Mouse (Mus musculus) cerebellum, adult 2 months (tissue): ENCODE measurements around the gene H2-Oa. TPM values are rescaled to one million over a fixed set of nuclear protein-coding genes. Genes with fewer than 3 reads are reported as not detected.
A peak's percentile ranks its signal among the peaks of the same experiment; 100 is the strongest.

ENCODE experiments used
- DNase-seq, 2 experiments: peaks; one replicate each; pipeline ENCODE4 v3.0.0; 2021
- H3K27ac ChIP-seq: fragments of 200-500 bp; 2 replicates; pipeline ENCODE4 v1.5.1; 2012; ENCODE audit warnings: low read length, control low read depth, inconsistent platforms; ENCODE audit not compliant: insufficient read depth
- H3K27me3 ChIP-seq: fragments of 200-500 bp; 2 replicates; pipeline ENCODE4 v1.6.1; 2012; ENCODE audit warnings: inconsistent platforms, mild to moderate bottlenecking, low read length, moderate library complexity; ENCODE audit not compliant: control insufficient read depth, insufficient read depth
- H3K4me1 ChIP-seq: fragments of 200-500 bp; 2 replicates; pipeline ENCODE4 v1.6.1; 2011; ENCODE audit warnings: low read length; ENCODE audit not compliant: control insufficient read depth, insufficient read depth
- H3K4me3 ChIP-seq: fragments of 200-500 bp; replicated peaks from 2 replicates; pipeline ENCODE3; 2011; ENCODE audit warnings: mild to moderate bottlenecking, low read depth, low read length, control low read depth; ENCODE audit not compliant: insufficient read depth
- CTCF ChIP-seq: fragments of 200-500 bp; IDR thresholded peaks from 2 replicates; pipeline ENCODE4 v1.5.1; 2011; ENCODE audit warnings: low read depth, mild to moderate bottlenecking, control low read depth, low read length, moderate library complexity, borderline replicate concordance; ENCODE audit not compliant: insufficient read depth
- POLR2A ChIP-seq: fragments of 200-500 bp; IDR thresholded peaks from 2 replicates; pipeline ENCODE4 v1.6.1; 2011; ENCODE audit warnings: low read length, control low read depth, borderline replicate concordance; ENCODE audit not compliant: insufficient read depth
- WGBS: fragments of 180-500 bp; shearing (Covaris S2); methylation state at CpG from one replicate; pipeline ENCODE4 v1.1.7; 2018; 5-methylcytosine and 5-hydroxymethylcytosine counted together
- polyA plus RNA-seq: library from polyadenylated mRNA; depleted of rRNA; stranded (reverse); fragments of >200 nt; gene quantifications from 2 replicates; pipeline ENCODE4 v1.2.3, GENCODE M21; 2012

H2-Oa gene
- polyA plus RNA-seq, 1 experiment: 0.34 TPM

DNA sequence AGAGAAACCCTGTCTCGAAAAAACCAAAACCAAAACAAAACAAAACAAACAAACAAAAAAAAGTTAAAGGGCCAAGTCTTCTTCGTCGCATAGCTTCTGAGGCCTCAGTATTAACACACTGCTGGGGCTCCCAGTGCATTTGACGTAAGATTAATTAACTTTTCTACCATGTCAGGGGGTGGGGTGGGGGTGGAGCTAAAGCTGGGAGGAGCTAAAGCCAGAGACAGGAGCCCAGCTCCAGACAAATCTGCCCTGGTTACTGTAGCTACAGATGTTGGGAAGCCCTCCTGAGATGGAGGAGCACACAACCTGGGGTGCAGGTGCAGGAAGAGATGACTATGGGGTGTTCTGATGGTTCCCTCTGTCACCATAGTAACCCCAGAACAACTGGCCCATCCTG is 14.0 kb upstream of the H2-Oa start:
- WGBS: 59% methylated on average over 4 of the region's 4 CpGs
- no peaks in the 10 kb centered on the region for H3K4me1 ChIP-seq
- H3K27ac ChIP-seq: no peak overlapping the region
- H3K27me3 ChIP-seq: no peaks in the 10 kb centered on the region
- no peak for DNase-seq
- no peak overlapping the region for H3K4me3 ChIP-seq
- TF ChIP-seq POLR2A (no peak), CTCF (no peak)

DNA sequence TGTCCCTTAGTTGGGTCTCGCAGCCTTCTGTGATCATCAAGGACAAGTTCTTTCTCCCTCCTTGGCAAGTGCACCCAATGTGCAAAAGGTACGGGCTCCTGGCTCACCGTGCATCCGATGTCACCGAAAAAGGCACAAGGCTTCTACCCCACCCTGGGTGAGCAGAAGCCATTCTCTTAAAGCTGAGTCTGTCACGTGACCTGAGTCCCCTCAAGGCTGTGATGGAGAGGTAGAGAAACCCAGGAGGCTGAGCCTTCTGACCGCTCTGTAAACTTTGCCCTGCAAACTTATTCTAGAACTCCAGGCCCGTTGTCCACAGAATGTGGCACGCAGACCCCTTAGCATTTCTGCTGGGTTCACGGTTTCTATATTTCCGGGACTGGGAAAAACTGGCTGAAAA is 13.1 kb upstream of the H2-Oa start:
- Histone ChIP-seq H3K4me3 (no peak overlapping the region), H3K27me3 (no peaks in the 10 kb centered on the region), H3K4me1 (no peaks in the 10 kb centered on the region), H3K27ac (no peak overlapping the region)
- TF ChIP-seq CTCF (no peak), POLR2A (no peak)
- WGBS: 85% methylated on average over 11 of the region's 11 CpGs
- DNase-seq: no peak

DNA sequence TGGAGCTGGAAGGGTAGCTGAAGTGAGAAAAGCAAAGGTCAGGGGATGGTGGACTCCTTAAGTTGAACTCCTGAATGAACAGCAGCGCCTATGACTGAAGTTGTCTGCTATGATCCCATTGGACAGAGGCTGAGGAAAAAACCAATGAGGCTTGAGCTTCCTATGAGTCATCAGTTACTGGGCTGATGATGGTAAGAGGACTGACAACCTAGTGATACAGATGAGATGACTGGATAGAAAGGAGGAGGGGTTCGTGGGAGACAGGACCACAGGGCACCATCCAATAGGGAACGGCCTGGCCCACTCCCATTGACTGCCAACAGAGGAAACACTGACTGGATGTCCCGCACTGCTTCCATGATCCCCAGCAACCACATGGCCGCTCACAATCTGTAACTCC is 12.5 kb upstream of the H2-Oa start:
- peak in 1 of 2 experiments; percentile 45 for DNase-seq
- Histone ChIP-seq H3K27ac (no peak overlapping the region), H3K4me1 (no peaks in the 10 kb centered on the region), H3K4me3 (no peak overlapping the region), H3K27me3 (no peaks in the 10 kb centered on the region)
- 5% methylated on average over 5 of the region's 5 CpGs for WGBS
- TF ChIP-seq CTCF (no peak), POLR2A (no peak)

DNA sequence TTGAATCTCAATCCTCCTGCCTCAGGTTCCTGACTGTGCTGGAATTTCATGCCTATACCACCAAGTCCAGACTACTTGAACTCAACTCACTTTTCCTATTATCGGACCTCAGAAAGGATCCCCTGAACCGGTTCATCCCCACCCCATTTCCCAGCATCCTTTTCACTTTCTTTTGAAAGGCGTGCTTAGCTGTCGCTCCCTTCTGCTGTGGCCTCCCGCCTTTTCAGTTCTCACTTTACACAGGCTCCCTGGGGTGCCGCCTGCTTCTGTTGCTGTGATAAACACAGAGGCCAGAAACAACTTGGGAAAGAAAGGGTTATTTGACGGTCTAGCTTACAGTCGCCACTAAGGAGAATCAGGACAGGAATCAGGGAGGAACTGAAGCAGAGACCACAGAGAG is 9.0 kb upstream of the H2-Oa start:
- Histone ChIP-seq H3K4me1 (no peaks in the 10 kb centered on the region), H3K27me3 (no peaks in the 10 kb centered on the region), H3K27ac (no peak overlapping the region), H3K4me3 (no peak overlapping the region)
- no peak for DNase-seq
- no peak for TF ChIP-seq POLR2A
- TF ChIP-seq CTCF: no peak
- WGBS: 6% methylated on average over 8 of the region's 8 CpGs

DNA sequence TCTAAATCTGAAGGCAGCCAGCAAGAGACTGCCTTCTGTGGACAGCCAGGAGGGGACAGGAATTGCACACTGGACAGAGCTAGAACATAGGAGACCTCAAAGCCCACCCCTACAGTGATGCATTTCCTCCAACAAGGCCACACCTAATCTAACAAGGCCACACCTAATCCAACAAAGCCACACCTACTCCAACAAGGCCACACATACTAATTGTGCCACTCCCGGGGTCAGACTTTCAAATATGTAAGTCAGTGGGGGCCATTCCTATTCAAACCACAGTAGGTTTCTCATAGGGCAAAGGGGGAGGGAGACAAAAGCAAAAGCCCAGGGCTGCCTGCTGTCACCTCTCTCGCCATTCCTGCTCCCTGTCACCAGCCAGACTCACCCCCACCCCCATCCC is 4.8 kb upstream of the H2-Oa start:
- TF ChIP-seq CTCF: no peak
- TF ChIP-seq POLR2A: no peak
- no peaks in the 10 kb centered on the region for H3K4me1 ChIP-seq
- H3K27ac ChIP-seq: no peak overlapping the region
- no peak for DNase-seq
- 28% methylated on average over 2 of the region's 2 CpGs for WGBS
- H3K4me3 ChIP-seq: no peak overlapping the region
- H3K27me3 ChIP-seq: no peaks in the 10 kb centered on the region

DNA sequence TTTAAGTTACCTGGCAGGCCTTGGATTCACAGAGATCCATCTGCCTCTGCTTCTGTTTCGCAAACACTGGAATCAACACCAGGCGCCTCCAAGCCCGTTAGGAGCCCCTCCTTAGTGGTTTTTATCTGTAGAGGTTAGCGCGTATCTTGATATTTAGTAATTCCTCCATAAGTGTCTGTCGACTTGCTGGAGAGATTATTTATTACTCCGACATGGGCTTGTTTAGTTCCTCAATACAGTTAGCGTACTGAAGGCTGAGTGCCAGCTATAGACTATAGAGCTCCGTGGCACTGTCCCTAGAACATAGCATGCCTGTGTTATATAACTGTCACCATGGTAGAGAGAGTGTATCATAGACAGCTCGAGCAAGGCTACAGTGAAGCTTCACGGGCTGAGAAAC is 4.0 kb upstream of the H2-Oa start:
- Histone ChIP-seq H3K27ac (no peak overlapping the region), H3K27me3 (no peaks in the 10 kb centered on the region), H3K4me1 (no peaks in the 10 kb centered on the region), H3K4me3 (no peak overlapping the region)
- TF ChIP-seq POLR2A (no peak), CTCF (no peak)
- 72% methylated on average over 11 of the region's 11 CpGs for WGBS
- DNase-seq: no peak

DNA sequence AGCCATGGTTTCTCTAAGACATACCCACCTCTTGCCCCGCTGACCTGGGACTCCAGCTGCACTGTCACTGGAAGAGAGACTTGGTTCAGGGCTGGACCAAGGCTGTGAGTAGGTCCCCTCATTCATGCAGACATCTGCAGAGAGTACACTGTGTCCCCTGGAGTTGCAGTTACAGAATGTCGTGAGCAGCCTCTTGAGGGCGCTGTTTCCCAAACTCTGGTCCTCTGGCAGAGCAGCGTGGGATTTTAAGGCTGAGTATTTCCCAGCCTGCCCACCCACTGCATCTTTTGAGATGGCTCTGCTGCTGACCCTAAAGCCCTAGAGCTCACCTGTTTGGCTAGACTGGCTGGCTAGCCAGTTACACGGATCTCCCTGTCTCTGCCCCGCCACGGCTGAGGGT is 1.2 kb upstream of the H2-Oa start:
- no peak for DNase-seq
- H3K4me1 ChIP-seq: no peaks in the 10 kb centered on the region
- no peak overlapping the region for H3K27ac ChIP-seq
- H3K4me3 ChIP-seq: no peak overlapping the region
- no peaks in the 10 kb centered on the region for H3K27me3 ChIP-seq
- TF ChIP-seq POLR2A (no peak), CTCF (no peak)
- 43% methylated on average over 7 of the region's 7 CpGs for WGBS

DNA sequence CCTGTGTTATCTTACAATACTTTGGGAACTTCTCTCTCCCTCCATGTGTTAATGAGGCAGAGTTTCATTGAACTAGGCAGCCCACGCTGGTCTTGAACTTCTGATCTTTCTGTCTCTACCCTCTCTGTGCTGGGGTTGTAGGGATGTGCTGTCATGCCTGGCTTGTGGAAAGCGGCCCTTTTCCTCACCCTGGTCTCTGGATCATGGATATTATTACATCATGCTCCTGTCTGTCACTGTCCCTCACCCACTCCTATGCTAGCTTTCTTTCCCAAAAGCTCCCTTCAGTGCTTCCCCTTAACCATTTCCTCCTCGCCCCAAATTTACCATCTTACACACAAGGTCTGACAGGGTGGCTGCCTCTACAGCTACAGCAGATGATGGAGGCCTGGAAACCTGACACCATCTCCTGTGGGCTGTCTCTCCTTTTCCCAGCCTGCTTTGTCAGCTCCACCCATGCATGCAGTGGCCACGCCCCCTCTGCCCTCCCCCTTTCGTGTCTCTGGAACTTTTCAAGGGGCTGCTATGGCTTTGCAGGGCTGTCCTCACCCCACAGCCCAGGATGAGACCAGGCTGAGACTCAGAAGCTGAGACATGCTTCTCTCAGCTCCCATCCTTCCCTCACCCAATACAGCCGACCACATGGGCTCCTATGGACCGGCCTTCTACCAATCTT is 1.2 kb downstream of the H2-Oa start:
- no peaks in the 10 kb centered on the region for H3K4me1 ChIP-seq
- H3K27me3 ChIP-seq: no peaks in the 10 kb centered on the region
- no peak for DNase-seq
- no peak overlapping the region for H3K4me3 ChIP-seq
- TF ChIP-seq CTCF: no peak
- no peak for TF ChIP-seq POLR2A
- WGBS: 27% methylated on average over 7 of the region's 7 CpGs
- H3K27ac ChIP-seq: no peak overlapping the region
